Mouse (Mus musculus): Measurements from ENCODE around the gene Txlng. TPM values are rescaled to one million over a fixed set of nuclear protein-coding genes. Genes with fewer than 3 reads are reported as not detected.
"Not testable (repeated sequence)": the region's sequence is repeated elsewhere in the genome, so short reads cannot be mapped to it uniquely, and the experiment has no call there.

Gene Txlng
- polyA plus RNA-seq, 1 experiment from 2014 or later: 18.1 TPM

- peaks cover 17% of the 10 kb centered on the region for H3K27me3 ChIP-seq
- not testable (repeated sequence) for H3K4me3 ChIP-seq (replicated peaks); H3K9ac ChIP-seq (replicated peaks); H3K4me2 ChIP-seq; H3K9me3 ChIP-seq; H3K36me3 ChIP-seq; ATAC-seq (ENCODE audit: insufficient number of reproducible peaks, insufficient read depth, low FRiP score, low TSS enrichment, low read depth); H3K27ac ChIP-seq; H3K4me1 ChIP-seq (replicated peaks)
- 50% methylated on average over 2 of the region's 2 CpGs for whole genome bisulfite sequencing
Observed at GRCm38 (mm10) chrX:162830313-162830712, 1.1 kb upstream of the Txlng start.

DNA sequence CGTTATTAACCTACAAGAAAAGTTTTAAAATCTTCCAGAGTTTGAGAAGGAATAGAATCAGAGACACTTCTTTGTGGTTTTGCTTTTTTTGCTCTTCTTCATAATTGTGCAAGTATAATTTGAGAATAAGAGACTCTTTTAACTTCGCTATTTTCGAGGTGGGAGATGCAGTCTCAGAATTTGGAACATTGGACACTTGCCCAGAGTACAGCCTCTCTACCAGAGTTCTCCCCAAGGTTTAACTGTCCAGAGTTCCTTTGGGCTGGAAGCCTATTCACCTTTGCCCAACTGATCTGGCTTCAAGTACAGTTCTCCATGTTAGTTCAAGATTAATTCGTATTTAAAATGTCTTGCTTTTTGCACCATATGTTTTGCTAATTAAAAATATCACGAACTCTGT is 487 bp upstream of the Txlng start:
- Histone ChIP-seq H3K36me3 (no peaks in the 10 kb centered on the region), H3K9me3 (no peaks in the 10 kb centered on the region), H3K27me3 (peaks cover 17% of the 10 kb centered on the region), H3K27ac (no peak overlapping the region), H3K9ac (replicated peaks) (no peak overlapping the region), H3K4me2 (peak overlapping the region; percentile 42), H3K4me3 (replicated peaks) (peak overlapping the region; percentile 55), H3K4me1 (replicated peaks) (no peaks in the 10 kb centered on the region)
- peak; percentile 17; the same call in 1 of the 2 replicates for ATAC-seq (ENCODE audit: insufficient number of reproducible peaks, insufficient read depth, low FRiP score, low TSS enrichment, low read depth)
- WGBS: 40% methylated on average over 5 of the region's 5 CpGs

DNA sequence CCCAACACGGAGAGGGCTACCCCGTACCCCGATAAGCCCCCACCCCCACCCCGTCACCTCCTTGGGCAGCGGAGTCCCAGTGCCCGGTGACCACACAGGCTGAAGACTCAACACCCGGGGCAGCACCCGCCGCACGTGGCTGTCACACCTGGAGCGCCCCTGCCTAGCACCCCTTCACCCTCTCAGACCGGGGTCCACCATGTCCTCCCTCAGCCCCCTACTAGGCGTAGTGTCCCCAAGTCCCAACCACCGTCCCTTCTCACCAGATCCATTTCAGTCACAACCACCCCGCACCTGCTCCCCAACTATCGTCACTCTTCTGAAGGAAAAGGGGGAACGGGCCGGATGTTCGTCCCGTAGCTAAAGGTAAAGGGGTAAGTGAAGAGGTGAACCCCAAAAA is 471 bp downstream of the Txlng start:
- peak; percentile 34; the same call in 1 of the 2 replicates for ATAC-seq (ENCODE audit: insufficient number of reproducible peaks, insufficient read depth, low FRiP score, low TSS enrichment, low read depth)
- Histone ChIP-seq H3K9me3 (no peaks in the 10 kb centered on the region), H3K36me3 (no peaks in the 10 kb centered on the region), H3K4me1 (replicated peaks) (no peaks in the 10 kb centered on the region), H3K9ac (replicated peaks) (peak overlapping the region; percentile 59), H3K4me2 (peak overlapping the region; percentile 83), H3K27me3 (peaks cover 17% of the 10 kb centered on the region), H3K27ac (no peak overlapping the region), H3K4me3 (replicated peaks) (peak overlapping the region; percentile 55)
- WGBS: 11% methylated on average over 20 of the region's 20 CpGs

DNA sequence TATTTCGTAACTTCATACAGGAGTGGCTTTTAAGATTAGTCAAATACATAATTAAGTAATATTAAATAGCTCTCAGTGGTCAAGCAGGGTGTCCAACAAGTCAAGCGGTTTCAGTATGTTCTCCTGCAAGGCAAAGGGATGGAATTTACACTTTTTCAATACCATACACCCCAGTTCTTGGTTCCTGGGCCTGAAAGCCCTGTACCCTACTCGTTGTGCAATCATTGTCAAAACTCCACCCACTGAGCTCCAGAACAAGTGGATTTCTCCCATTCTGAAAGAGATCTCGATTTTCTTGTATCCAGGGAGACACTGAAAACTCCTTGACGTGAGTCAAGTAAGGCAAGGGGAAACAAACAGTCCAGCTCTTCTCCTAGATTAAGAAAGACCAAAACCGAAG is 1.2 kb downstream of the Txlng start:
- no peak overlapping the region for H3K27ac ChIP-seq
- peaks cover 17% of the 10 kb centered on the region for H3K27me3 ChIP-seq
- peak overlapping the region; percentile 55 for H3K4me3 ChIP-seq (replicated peaks)
- H3K9me3 ChIP-seq: no peaks in the 10 kb centered on the region
- 55% methylated on average over 6 of the region's 6 CpGs for WGBS
- H3K9ac ChIP-seq (replicated peaks): peak overlapping the region; percentile 59; the same call in 1 of the 2 replicates
- no peaks in the 10 kb centered on the region for H3K36me3 ChIP-seq
- H3K4me2 ChIP-seq: peak overlapping the region; percentile 83
- no peaks in the 10 kb centered on the region for H3K4me1 ChIP-seq (replicated peaks)
- no peak for ATAC-seq (ENCODE audit: insufficient number of reproducible peaks, insufficient read depth, low FRiP score, low TSS enrichment, low read depth)

DNA sequence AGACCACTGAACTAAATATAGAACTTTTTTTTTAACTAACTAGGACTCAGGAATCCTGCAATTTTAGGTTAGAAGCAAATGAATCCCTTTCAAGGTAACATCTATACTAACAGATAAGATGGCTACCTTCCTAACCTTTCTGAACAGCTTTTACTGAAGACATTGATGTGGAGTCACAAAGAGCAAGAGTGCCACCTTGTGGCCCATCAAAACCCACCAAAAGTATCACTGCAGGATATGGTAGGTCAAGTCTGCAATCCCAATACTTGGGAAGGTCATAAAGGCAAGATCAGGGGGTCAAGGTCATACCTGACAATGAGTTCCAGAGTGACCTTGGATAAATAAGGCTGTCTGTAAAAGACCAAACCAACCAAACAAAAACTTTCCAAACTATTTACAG is 28.9 kb downstream of the Txlng start:
- Histone ChIP-seq H3K4me3 (replicated peaks) (no peak overlapping the region), H3K9me3 (no peaks in the 10 kb centered on the region), H3K27ac (no peak overlapping the region), H3K27me3 (no peaks in the 10 kb centered on the region; the same call in 1 of the 2 replicates), H3K36me3 (peaks cover 12% of the 10 kb centered on the region), H3K4me2 (no peak overlapping the region), H3K4me1 (replicated peaks) (no peaks in the 10 kb centered on the region), H3K9ac (replicated peaks) (no peak overlapping the region)
- no peak for ATAC-seq (ENCODE audit: insufficient number of reproducible peaks, insufficient read depth, low FRiP score, low TSS enrichment, low read depth)

GRCm38 (mm10) chrX:162791392-162791791 is 37.9 kb downstream of the Txlng start:
- H3K27me3 ChIP-seq, H3K36me3 ChIP-seq: not testable (repeated sequence)

GRCm38 (mm10) chrX:162788372-162788771 is 40.9 kb downstream of the Txlng start:
- no peaks in the 10 kb centered on the region for H3K4me1 ChIP-seq (replicated peaks)
- WGBS: 73% methylated on average over 1 of the region's 1 CpGs
- no peaks in the 10 kb centered on the region for H3K9me3 ChIP-seq
- no peak overlapping the region for H3K9ac ChIP-seq (replicated peaks)
- H3K4me3 ChIP-seq (replicated peaks): no peak overlapping the region
- no peak overlapping the region for H3K27ac ChIP-seq
- no peak for ATAC-seq (ENCODE audit: insufficient number of reproducible peaks, insufficient read depth, low FRiP score, low TSS enrichment, low read depth)
- no peak overlapping the region for H3K4me2 ChIP-seq
- peaks cover 9% of the 10 kb centered on the region; the same call in 1 of the 2 replicates for H3K36me3 ChIP-seq
- peaks cover 7% of the 10 kb centered on the region for H3K27me3 ChIP-seq

More at GRCm38 (mm10) chrX:162791392-162791791, 37.9 kb downstream of the Txlng start:
- H3K4me1 ChIP-seq (replicated peaks); ATAC-seq (ENCODE audit: insufficient number of reproducible peaks, insufficient read depth, low FRiP score, low TSS enrichment, low read depth); H3K4me3 ChIP-seq (replicated peaks); H3K27ac ChIP-seq; H3K9ac ChIP-seq (replicated peaks); H3K9me3 ChIP-seq; H3K4me2 ChIP-seq: not testable (repeated sequence)
- WGBS: 79% methylated on average over 5 of the region's 5 CpGs

DNA sequence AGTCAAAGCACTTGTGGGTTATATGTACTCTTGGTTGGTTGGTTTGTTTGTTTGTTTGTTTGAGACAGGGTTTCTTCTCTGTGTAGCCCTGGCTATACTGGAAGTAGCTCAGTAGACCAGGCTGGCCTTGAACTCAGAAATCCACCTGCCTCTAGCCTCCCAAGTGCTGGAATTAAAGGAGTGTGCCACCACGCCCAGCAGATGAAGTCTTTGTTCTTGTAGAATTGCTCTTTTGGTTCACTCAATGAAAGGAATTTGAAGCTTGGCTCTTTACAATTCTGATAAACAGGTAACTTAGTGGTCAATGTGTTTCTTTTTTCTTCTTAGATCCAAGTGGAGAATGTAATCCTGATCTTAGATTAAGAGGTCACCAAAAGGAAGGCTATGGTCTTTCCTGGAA is 58.5 kb downstream of the Txlng start:
- 83% methylated on average over 1 of the region's 1 CpGs for WGBS

DNA sequence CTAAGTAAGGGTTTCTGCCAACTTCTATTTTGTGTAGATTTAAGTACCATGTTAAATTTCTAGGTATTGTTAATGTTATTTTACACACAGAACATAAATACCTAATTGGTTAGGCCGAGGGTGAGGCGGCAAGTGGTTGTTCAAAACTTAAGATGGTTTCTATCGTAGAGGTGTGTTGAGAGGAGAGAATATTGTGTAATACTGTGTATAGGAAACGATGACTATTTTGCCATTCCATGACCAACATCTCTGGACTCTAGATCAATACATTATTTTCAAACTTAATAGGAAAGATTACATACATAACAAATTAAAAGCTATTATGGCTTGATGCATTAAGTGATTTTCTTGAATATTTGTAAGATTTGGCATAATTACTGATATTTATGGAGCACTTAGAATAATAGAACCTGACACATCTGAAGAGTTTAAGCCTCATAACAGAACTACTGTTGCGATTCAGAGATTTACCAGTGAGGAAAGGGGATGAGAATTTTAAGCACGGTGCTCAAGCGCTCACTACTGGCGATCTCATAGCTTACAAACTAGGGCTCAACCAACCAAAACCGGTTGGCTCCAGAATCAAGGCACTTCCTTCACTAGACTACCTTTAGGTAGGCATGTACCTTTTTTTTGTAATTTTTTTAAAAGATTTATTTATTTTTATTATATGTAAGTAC is 67.4 kb downstream of the Txlng start:
- Histone ChIP-seq H3K27me3 (peaks cover 11% of the 10 kb centered on the region), H3K4me2 (peak overlapping the region; percentile 57), H3K9ac (replicated peaks) (peak overlapping the region; percentile 88), H3K4me3 (replicated peaks) (peak overlapping the region; percentile 62), H3K9me3 (no peaks in the 10 kb centered on the region), H3K27ac (no peak overlapping the region), H3K36me3 (peaks cover 14% of the 10 kb centered on the region; the same call in 1 of the 2 replicates), H3K4me1 (replicated peaks) (no peaks in the 10 kb centered on the region)
- 48% methylated on average over 9 of the region's 9 CpGs for WGBS
- no peak for ATAC-seq (ENCODE audit: insufficient number of reproducible peaks, insufficient read depth, low FRiP score, low TSS enrichment, low read depth)

More for the DNA sequence above, 58.5 kb downstream of the Txlng start:
- H3K9ac ChIP-seq (replicated peaks): no peak overlapping the region
- no peak overlapping the region for H3K4me2 ChIP-seq
- no peak for ATAC-seq (ENCODE audit: insufficient number of reproducible peaks, insufficient read depth, low FRiP score, low TSS enrichment, low read depth)
- H3K9me3 ChIP-seq: no peaks in the 10 kb centered on the region
- no peak overlapping the region for H3K4me3 ChIP-seq (replicated peaks)
- H3K27me3 ChIP-seq: peaks cover 2% of the 10 kb centered on the region; the same call in 1 of the 2 replicates
- H3K36me3 ChIP-seq: peaks cover 42% of the 10 kb centered on the region
- no peaks in the 10 kb centered on the region for H3K4me1 ChIP-seq (replicated peaks)
- H3K27ac ChIP-seq: no peak overlapping the region

DNA sequence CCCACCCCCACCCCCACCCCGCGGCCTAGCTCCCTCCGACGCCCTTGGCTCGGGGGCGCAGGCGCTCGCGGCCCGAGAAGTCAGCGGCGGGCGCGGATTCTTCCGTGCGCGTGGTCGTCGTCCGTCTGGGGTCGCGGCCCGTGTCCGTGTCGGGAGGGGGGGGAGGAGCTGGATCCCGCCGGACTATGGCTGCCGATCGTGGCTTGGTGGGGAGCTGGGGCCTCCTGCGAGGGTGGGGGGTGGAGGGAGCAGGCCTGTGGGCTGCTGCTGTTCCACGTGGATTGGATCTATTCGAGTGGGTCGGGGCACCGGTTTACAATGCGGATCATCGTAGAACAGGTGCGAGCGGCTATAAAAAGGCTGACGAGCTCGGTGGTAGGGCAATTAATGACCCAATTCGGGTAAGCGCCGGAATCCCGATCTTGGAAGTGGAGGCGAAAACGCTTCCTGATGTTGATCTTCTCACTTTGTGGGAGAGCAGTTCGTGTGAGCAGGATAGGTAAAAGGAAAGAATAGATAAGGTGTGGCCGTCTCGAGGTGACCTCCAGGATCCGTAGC is 68.2 kb downstream of the Txlng start:
- peak overlapping the region; percentile 88 for H3K9ac ChIP-seq (replicated peaks)
- H3K9me3 ChIP-seq: no peaks in the 10 kb centered on the region
- H3K27me3 ChIP-seq: peaks cover 11% of the 10 kb centered on the region
- H3K4me1 ChIP-seq (replicated peaks): no peaks in the 10 kb centered on the region
- peak overlapping the region; percentile 97 for H3K27ac ChIP-seq
- peak overlapping the region; percentile 62 for H3K4me3 ChIP-seq (replicated peaks)
- WGBS: 25% methylated on average over 25 of the region's 50 CpGs
- peak overlapping the region; percentile 57 for H3K4me2 ChIP-seq
- no peak for ATAC-seq (ENCODE audit: insufficient number of reproducible peaks, insufficient read depth, low FRiP score, low TSS enrichment, low read depth)
- peaks cover 9% of the 10 kb centered on the region; the same call in 1 of the 2 replicates for H3K36me3 ChIP-seq

DNA sequence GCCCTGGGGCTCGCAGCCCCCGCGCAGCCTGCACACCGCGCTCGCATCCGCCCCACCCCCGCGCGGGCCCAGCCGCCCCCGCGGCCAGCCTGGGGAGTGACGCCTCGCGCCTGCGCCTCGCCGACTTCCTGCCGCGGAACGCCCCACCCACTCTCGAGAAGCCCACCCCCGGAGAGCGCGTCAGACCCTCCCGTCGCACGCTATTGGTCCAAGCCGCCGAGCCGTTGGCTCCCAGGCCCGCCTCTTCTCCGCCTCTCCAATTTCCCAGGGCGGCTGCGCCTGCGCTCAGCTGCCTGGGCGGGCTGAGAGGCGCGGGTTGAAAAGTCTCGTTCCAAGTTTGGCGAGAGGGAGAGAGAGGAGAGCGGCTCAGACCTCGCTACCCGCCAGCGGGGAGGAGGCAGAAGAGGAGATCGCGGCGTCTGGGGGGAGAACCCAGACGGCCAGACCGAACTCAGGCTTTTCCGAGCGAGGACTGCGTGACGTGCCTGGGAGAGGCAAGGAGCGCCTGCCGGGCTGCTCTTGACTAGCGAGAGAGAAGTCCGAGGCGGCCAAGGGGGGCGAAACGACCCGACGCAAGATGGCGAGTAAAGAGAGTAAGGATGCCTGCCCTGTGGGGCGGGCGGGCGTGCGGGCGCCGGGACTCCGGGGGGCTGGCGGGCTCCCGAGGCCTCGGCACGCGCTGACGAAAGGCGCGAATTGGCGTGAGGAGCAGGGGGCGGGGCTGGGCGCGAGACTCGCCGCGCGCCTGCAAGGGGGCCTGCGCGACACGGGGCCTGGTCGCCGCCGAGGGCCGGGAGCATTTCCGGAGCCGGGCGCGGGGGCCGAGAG is 68.9 kb downstream of the Txlng start, which contains the start of gene Rbbp7:
Rbbp7 (plus strand) TSS at position 288 of the 828 bp plus-strand sequence.
- H3K9me3 ChIP-seq: no peaks in the 10 kb centered on the region
- H3K4me3 ChIP-seq (replicated peaks): peak within 1 kb of the TSS; percentile 62
- peak within 1 kb of the TSS; percentile 88 for H3K9ac ChIP-seq (replicated peaks)
- WGBS: 23% methylated on average over 93 of the region's 100 CpGs
- H3K36me3 ChIP-seq: peaks cover 9% of the 10 kb centered on the region; the same call in 1 of the 2 replicates
- peaks cover 11% of the 10 kb centered on the region for H3K27me3 ChIP-seq
- H3K27ac ChIP-seq: peak within 1 kb of the TSS; percentile 97
- peak within 1 kb of the TSS; percentile 57 for H3K4me2 ChIP-seq
- no peaks in the 10 kb centered on the region for H3K4me1 ChIP-seq (replicated peaks)
- ATAC-seq (ENCODE audit: insufficient number of reproducible peaks, insufficient read depth, low FRiP score, low TSS enrichment, low read depth): peak; percentile 96

Measured in limb, embryonic 12.5 days (tissue).